Mouse (Mus musculus) ES-Bruce4 (cell line): ENCODE data around the gene Psmd9.

Experiments used
- CTCF ChIP-seq: IDR thresholded peaks from one replicate; pipeline ENCODE4 v1.8.1; 2011; ENCODE audit warnings: low read depth, low read length
- EP300 ChIP-seq: IDR thresholded peaks from 2 replicates; pipeline ENCODE4 v1.6.1; 2011; ENCODE audit warnings: low read depth, low read length; ENCODE audit not compliant: insufficient read depth

DNA sequence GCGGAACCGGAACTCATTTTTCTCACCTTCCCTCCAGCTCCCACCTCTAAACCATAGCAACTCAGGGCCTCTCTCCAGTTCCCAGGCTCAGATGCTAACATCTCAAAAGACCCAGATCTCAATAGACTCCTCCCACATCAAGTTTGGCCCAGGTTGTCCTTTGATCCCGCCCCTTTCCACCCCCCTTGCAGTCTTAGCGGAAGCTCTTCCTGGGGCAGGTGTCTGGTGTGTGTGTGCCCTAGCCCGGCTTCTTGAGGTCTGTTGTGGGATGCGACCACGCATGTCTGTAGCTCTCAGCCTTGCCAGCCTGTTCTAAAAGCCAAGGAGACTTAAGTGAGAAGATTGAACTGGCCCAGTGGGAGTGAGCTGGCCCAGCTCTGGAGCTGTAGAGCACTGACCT, 18.6 kb upstream of the Psmd9 start:
- TF ChIP-seq EP300 (no peak), CTCF (no peak)
